Mouse (Mus musculus) liver (tissue): ENCODE measurements around the gene Pds5a.

Experiments
- DNase-seq: peaks from one replicate; pipeline ENCODE4 v3.0.0-alpha.2; 2020; ENCODE audit warnings: mixed read lengths

Pds5a gene

GRCm38 (mm10) chr5:65557109-65557508 lies 141.0 kb downstream of the Pds5a start:
- DNase-seq = no peak
